Mouse (Mus musculus) hindbrain, embryonic 15.5 days (tissue): ENCODE data around the gene Ube2c. TPM values are rescaled to one million over a fixed set of nuclear protein-coding genes. Genes with fewer than 3 reads are reported as not detected.

ENCODE experiments used
- ATAC-seq: fragments of 200-750 bp; cut with Nextera tagmentation; 2 replicates; pipeline ENCODE4 v1.8.0; 2017; ENCODE audit warnings: low read depth, moderate number of reproducible peaks, moderate TSS enrichment; ENCODE audit not compliant: low FRiP score
- H3K27ac ChIP-seq: fragments of 300-500 bp; sonication (generic); replicated peaks from 2 replicates; pipeline ENCODE4 v1.5.1; 2015; ENCODE audit warnings: mild to moderate bottlenecking, inconsistent platforms
- H3K27me3 ChIP-seq: fragments of 300-500 bp; sonication (generic); 2 replicates; pipeline ENCODE4 v1.6.1; 2015; ENCODE audit warnings: control low read depth, inconsistent platforms
- H3K36me3 ChIP-seq: fragments of 300-500 bp; sonication (generic); 2 replicates; pipeline ENCODE4 v1.6.1; 2015; ENCODE audit warnings: control low read depth, inconsistent platforms
- H3K4me1 ChIP-seq: fragments of 300-500 bp; sonication (generic); replicated peaks from 2 replicates; pipeline ENCODE4 v1.6.1; 2015; ENCODE audit warnings: control low read depth, inconsistent platforms
- H3K4me2 ChIP-seq: fragments of 300-500 bp; sonication (generic); 2 replicates; pipeline ENCODE4 v1.6.1; 2015; ENCODE audit warnings: moderate library complexity, mild to moderate bottlenecking, inconsistent platforms
- H3K4me3 ChIP-seq: fragments of 300-500 bp; sonication (generic); 2 replicates; pipeline ENCODE4 v1.5.1; 2015; ENCODE audit warnings: mild to moderate bottlenecking, inconsistent platforms
- H3K9ac ChIP-seq: fragments of 300-500 bp; sonication (generic); 2 replicates; pipeline ENCODE4 v1.6.1; 2015; ENCODE audit warnings: inconsistent platforms
- H3K9me3 ChIP-seq: fragments of 300-500 bp; sonication (generic); 2 replicates; pipeline ENCODE4 v1.6.1; 2016; ENCODE audit warnings: control low read depth, inconsistent platforms
- WGBS: fragments of 180-500 bp; shearing (Covaris S2); methylation state at CpG from one replicate; pipeline ENCODE4 v1.1.7; 2015; 5-methylcytosine and 5-hydroxymethylcytosine counted together
- polyA plus RNA-seq: library from polyadenylated mRNA; unstranded; fragments of >200 nt; fragmentation: Nextera tagmentation; extraction: Ambion mirVana; gene quantifications from 2 replicates; pipeline ENCODE4 v1.2.1, GENCODE M21; 2015

The Ube2c gene
- polyA plus RNA-seq, 1 experiment from 2014 or later = 78.0 TPM

DNA sequence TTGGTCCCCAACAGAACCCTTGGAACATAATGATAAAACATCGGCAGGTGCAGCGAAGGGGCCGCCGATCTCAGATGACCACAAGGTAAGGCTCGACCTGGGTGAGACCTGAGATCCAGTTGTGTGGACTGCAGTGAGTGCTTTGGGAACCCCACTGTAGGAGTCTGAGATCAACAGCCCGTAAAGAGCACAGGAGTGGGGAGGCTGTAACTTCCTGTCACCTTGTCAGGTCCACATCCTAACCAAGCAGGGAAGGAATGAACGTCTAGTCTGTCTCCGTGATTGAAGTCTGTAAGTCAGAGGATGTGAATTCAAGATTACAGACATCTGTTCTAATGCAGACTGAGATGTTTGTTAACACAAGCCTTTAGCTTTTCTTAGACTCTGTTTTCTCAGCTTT is 23.0 kb upstream of the Ube2c start:
- no peak for ATAC-seq
- peak overlapping the region; percentile 88 for H3K4me2 ChIP-seq
- H3K27me3 ChIP-seq = no peaks in the 10 kb centered on the region
- WGBS = 62% methylated on average over 8 of the region's 8 CpGs
- peaks cover 26% of the 10 kb centered on the region for H3K4me1 ChIP-seq
- H3K9ac ChIP-seq = peak overlapping the region; percentile 97
- no peak overlapping the region for H3K27ac ChIP-seq
- peaks cover 19% of the 10 kb centered on the region for H3K36me3 ChIP-seq
- H3K4me3 ChIP-seq = peak overlapping the region; percentile 99
- H3K9me3 ChIP-seq = no peaks in the 10 kb centered on the region

DNA sequence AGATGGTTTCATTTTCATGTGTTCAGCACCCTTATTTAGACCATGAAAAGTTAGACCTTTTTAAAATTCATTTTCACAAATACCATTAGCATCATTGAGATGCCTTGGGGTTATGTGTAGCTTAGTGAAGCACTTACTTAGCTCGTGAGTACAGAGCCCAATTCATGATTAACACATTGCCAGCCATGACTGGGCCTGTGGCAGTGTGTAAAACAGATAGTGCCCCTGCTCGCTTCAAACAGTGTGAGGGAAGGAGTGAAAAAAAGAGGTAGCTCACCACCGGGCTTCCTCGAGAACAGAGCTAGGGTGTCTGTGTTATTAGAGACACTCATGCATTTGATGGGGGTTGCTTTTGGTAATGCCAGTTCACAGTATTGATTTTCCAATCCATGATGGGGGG is 21.5 kb upstream of the Ube2c start:
- Histone ChIP-seq H3K4me1 (peaks cover 26% of the 10 kb centered on the region), H3K36me3 (peaks cover 27% of the 10 kb centered on the region), H3K4me2 (no peak overlapping the region), H3K27ac (no peak overlapping the region), H3K9me3 (no peaks in the 10 kb centered on the region), H3K4me3 (no peak overlapping the region), H3K9ac (no peak overlapping the region), H3K27me3 (no peaks in the 10 kb centered on the region)
- 90% methylated on average over 4 of the region's 4 CpGs for WGBS
- ATAC-seq = no peak

DNA sequence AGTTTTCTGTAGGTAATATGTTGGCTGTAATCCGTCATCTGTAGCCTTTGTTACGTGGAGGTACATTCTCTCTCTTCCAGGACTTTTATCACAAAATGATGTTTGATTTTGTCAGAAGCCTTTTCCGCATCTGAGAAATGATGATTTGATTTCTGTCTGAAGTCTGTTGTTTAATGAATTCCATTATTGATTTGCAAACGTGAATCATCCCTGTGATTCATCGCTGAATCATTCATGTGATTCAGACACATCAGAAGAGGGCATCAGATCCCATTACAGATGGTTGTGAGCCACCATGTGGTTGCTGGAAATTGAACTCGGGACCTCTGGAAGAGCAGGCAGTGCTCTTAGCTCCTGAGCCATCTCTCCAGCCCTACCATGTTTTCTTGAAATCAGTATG is 20.7 kb upstream of the Ube2c start:
- no peak overlapping the region for H3K4me2 ChIP-seq
- H3K9me3 ChIP-seq = no peaks in the 10 kb centered on the region
- no peak overlapping the region for H3K27ac ChIP-seq
- H3K4me1 ChIP-seq = peaks cover 26% of the 10 kb centered on the region
- H3K36me3 ChIP-seq = peaks cover 33% of the 10 kb centered on the region
- no peak overlapping the region for H3K9ac ChIP-seq
- H3K4me3 ChIP-seq = no peak overlapping the region
- H3K27me3 ChIP-seq = no peaks in the 10 kb centered on the region
- ATAC-seq = no peak
- WGBS = 93% methylated on average over 6 of the region's 6 CpGs

DNA sequence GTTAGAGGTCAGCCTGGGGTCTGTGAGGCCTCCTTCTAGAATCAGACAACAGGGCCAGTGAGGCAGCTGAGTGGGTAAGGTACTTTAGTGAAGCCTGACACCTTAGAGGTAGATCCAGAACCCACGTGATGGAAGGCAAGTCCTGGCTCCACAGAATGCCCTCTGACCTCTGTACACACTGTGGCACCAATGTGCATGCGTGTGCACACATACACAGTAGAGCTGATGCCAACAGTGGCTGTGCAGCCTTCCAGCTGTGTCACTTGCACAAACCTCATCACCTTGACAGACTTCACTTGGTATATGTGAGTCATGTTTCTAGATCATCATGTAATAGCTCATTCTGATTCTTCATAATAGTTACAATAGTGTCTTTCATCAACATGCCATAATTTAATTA is 17.2 kb upstream of the Ube2c start:
- no peak for ATAC-seq

DNA sequence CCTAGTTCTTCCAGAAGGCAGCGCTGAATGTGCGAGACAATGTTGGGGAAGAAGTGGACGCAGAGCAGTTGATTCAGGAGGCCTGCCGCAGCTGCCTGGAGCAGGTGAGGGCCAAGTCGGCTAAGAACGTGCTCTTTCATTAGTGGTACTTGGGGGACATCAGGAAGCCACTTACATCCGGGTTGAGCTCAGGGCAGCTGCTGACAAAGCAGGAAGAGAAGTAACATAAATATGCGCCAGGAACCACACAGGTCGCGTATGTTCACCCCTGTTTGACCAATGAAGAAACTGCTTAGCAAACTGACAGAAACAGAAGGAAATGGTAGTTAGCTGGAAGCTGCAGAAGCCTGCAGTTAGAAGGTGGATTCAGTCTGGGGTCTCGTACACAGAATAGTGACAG is 15.6 kb upstream of the Ube2c start:
- 86% methylated on average over 11 of the region's 11 CpGs for WGBS
- no peaks in the 10 kb centered on the region for H3K27me3 ChIP-seq
- no peaks in the 10 kb centered on the region; the same call in 1 of the 2 replicates for H3K4me1 ChIP-seq
- no peak overlapping the region for H3K4me3 ChIP-seq
- H3K9me3 ChIP-seq = no peaks in the 10 kb centered on the region
- H3K9ac ChIP-seq = no peak overlapping the region
- H3K27ac ChIP-seq = no peak overlapping the region
- no peak for ATAC-seq
- no peak overlapping the region for H3K4me2 ChIP-seq
- H3K36me3 ChIP-seq = peaks cover 69% of the 10 kb centered on the region

More for the DNA sequence above, 17.2 kb upstream of the Ube2c start:
- peaks cover 6% of the 10 kb centered on the region for H3K4me1 ChIP-seq
- peaks cover 62% of the 10 kb centered on the region for H3K36me3 ChIP-seq
- H3K27me3 ChIP-seq = no peaks in the 10 kb centered on the region
- H3K4me2 ChIP-seq = no peak overlapping the region
- H3K9ac ChIP-seq = no peak overlapping the region
- no peak overlapping the region for H3K4me3 ChIP-seq
- no peaks in the 10 kb centered on the region for H3K9me3 ChIP-seq
- no peak overlapping the region for H3K27ac ChIP-seq
- WGBS = 93% methylated on average over 2 of the region's 2 CpGs

DNA sequence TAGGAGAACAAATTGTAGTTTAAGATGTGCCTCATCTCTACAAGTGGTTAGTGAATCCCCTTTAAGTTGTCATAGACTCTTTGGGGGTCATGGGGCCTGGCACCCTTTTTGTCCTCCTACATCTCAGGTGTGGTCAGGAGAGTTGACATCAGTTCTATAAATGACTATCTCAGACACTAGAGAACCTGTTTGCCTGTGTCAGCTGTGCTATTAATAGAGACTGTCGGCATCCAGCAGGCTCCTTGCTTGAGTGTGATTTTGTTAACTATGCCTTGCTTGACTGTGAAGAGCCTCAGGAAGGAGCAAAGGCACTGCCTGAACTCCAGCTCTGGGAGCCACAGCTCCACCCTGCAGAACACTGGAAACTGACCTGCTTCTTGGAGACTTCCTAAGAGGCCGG is 14.9 kb upstream of the Ube2c start:
- H3K27me3 ChIP-seq = no peaks in the 10 kb centered on the region
- ATAC-seq = no peak
- no peaks in the 10 kb centered on the region for H3K9me3 ChIP-seq
- no peak overlapping the region for H3K9ac ChIP-seq
- H3K4me1 ChIP-seq = no peaks in the 10 kb centered on the region
- H3K4me3 ChIP-seq = no peak overlapping the region
- 84% methylated on average over 2 of the region's 2 CpGs for WGBS
- H3K27ac ChIP-seq = no peak overlapping the region
- H3K4me2 ChIP-seq = no peak overlapping the region
- H3K36me3 ChIP-seq = peaks cover 76% of the 10 kb centered on the region

DNA sequence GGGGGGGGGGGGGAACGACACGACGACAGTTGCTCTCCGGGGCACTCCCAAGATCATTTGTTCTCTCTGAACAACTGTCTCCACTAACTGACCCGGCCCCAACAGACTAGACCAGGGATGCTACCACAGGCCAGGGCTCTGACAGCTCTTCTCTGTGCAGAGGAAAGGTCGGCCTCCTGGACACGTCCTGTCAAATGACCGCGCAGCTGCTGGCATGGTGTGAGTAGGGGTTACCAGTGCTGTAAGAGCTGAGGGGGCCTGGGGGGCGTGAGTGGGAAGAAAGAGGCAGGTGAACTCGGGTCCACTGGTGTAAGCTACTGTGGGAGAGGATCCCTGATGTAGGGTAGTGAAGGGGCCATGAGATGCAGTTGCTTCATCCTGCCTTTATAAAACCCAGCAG is 11.9 kb upstream of the Ube2c start:
- Histone ChIP-seq H3K36me3 (peaks cover 91% of the 10 kb centered on the region), H3K27me3 (no peaks in the 10 kb centered on the region), H3K4me1 (no peaks in the 10 kb centered on the region), H3K9me3 (no peaks in the 10 kb centered on the region), H3K4me2 (no peak overlapping the region), H3K4me3 (no peak overlapping the region), H3K9ac (no peak overlapping the region), H3K27ac (no peak overlapping the region)
- WGBS = 93% methylated on average over 11 of the region's 11 CpGs
- no peak for ATAC-seq

DNA sequence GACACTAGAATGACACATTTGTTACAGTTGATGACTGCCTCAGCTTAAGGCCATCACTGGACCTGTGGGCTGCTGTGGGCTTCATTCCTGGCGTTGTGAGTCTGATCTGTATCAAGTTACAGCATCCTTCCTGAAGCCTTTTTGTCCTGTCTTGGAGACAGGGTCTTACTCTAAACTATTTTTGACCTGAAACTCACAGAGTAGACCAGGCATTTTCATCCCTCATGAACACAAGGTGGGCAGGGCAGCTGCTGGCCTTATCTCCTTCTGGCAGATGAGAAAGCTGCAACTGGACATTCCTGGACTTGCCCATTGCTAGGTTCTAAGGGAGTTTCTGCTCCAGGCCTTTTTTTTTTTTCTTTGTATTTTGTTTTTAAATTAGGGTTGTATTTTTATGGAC is 11.0 kb upstream of the Ube2c start:
- 80% methylated on average over 1 of the region's 1 CpGs for WGBS
- Histone ChIP-seq H3K9ac (no peak overlapping the region), H3K4me3 (no peak overlapping the region), H3K27me3 (no peaks in the 10 kb centered on the region), H3K4me2 (no peak overlapping the region), H3K36me3 (peaks cover 92% of the 10 kb centered on the region), H3K4me1 (no peaks in the 10 kb centered on the region), H3K9me3 (no peaks in the 10 kb centered on the region), H3K27ac (no peak overlapping the region)
- ATAC-seq = no peak

DNA sequence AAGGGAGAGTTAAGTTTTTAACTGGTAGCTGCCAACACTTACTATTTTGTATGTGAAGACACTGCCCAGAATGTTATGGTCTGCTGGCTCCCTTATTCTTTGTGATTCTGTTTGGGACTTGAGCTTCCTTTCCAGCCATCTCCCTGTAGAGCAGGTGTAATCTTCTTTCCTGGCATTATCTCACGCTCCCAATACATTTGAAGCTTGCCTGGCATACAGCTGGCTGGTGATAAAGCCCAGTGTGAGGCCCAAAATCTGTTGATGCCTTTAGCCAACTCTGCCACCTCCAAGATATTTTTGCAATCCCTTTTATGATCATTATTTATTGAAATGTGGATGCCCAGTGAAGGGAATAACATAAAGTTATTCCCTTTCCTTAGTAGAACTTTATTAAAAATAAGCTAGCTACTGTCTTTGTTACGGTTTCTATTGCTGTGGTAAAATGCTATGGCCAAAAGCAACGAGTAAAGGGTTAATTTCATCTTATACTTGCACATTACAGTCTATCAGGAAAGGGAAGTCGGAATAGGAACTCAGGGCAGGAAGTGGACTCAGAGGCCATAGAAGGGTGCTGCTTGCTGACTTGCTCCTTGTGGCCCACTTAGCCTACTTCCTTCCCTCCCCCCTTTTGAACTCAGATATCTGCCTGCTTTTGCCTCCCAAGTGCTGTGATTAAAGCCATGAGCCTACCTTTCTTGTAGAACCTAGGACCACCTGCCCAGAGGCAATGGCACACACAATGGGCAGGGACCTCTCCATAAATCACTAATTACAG is 9.5 kb upstream of the Ube2c start:
- Histone ChIP-seq H3K4me2 (no peak overlapping the region), H3K4me1 (no peaks in the 10 kb centered on the region), H3K27me3 (no peaks in the 10 kb centered on the region), H3K9me3 (no peaks in the 10 kb centered on the region), H3K27ac (no peak overlapping the region), H3K9ac (no peak overlapping the region), H3K36me3 (peaks cover 81% of the 10 kb centered on the region), H3K4me3 (no peak overlapping the region)
- no peak for ATAC-seq
- 91% methylated on average over 4 of the region's 4 CpGs for WGBS

DNA sequence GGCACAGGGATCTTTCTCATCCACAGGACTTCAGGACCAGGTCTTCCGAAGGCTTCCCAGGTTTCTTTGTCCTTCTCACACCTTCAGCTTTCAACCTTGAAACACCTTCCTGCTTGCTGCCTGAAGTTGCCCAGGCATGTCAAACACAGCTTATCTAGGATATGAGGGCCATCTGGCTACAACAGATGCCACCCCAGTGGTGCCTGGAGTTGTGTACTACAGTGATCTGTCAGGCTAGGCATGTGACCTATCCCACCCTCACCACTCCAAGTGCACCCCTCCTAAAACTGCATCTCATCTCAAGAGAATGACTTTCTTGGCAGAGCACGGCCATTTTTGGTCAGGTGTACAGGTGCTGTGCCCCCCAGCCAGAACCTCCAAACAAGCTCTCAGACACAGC is 8.2 kb upstream of the Ube2c start:
- 90% methylated on average over 2 of the region's 2 CpGs for WGBS
- no peaks in the 10 kb centered on the region for H3K9me3 ChIP-seq
- no peaks in the 10 kb centered on the region for H3K27me3 ChIP-seq
- H3K4me2 ChIP-seq = no peak overlapping the region
- ATAC-seq = no peak
- peaks cover 83% of the 10 kb centered on the region for H3K36me3 ChIP-seq
- H3K4me1 ChIP-seq = no peaks in the 10 kb centered on the region
- no peak overlapping the region for H3K4me3 ChIP-seq
- no peak overlapping the region for H3K9ac ChIP-seq
- H3K27ac ChIP-seq = no peak overlapping the region

DNA sequence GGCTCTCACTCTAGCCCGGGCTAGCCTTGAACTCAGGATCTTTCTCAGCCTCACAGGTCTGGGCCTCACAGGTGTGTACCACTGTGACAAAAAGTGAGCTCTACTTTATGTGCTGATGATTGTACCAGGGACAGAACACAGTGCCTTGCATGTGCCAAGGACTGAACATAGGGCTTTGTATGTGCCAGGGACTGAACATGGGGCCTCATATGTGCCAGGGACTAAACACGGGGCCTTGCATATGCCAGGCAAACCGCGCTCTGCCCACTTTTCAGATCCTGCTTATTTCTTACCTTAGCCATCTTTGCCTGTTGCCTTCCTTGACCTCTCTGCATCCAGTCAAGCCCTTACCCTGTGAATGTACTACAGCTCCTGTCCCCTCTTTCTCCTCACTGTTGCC is 7.7 kb upstream of the Ube2c start:
- whole genome bisulfite sequencing = 95% methylated on average over 4 of the region's 4 CpGs
- ATAC-seq = no peak

DNA sequence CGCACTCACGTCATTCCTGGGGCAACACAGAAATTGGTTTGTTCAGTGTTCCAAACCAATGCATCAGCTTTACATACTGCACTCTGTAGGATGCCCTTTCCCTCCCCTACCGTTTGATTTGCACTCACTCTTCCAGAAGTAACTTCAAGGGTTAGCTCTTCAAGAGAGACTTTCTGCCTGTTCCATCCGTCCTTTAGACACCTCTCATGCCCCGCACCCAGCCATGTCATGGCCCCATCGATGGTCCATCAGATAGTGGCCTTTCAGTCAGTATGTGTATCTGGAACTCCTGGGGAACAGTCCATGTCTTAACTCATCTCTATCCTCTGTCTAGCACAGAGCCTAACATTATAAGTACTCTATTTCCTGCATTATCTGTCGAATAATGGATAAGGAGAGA is 7.1 kb upstream of the Ube2c start:
- H3K9ac ChIP-seq = no peak overlapping the region
- H3K4me1 ChIP-seq = no peaks in the 10 kb centered on the region
- H3K9me3 ChIP-seq = no peaks in the 10 kb centered on the region
- H3K27ac ChIP-seq = no peak overlapping the region
- H3K27me3 ChIP-seq = no peaks in the 10 kb centered on the region
- H3K4me2 ChIP-seq = no peak overlapping the region
- no peak for ATAC-seq
- 90% methylated on average over 7 of the region's 7 CpGs for WGBS
- peaks cover 81% of the 10 kb centered on the region for H3K36me3 ChIP-seq
- no peak overlapping the region for H3K4me3 ChIP-seq

More for the DNA sequence above, 7.7 kb upstream of the Ube2c start:
- Histone ChIP-seq H3K36me3 (peaks cover 81% of the 10 kb centered on the region), H3K4me3 (no peak overlapping the region), H3K4me1 (no peaks in the 10 kb centered on the region), H3K27me3 (no peaks in the 10 kb centered on the region), H3K4me2 (no peak overlapping the region), H3K9ac (no peak overlapping the region), H3K9me3 (no peaks in the 10 kb centered on the region), H3K27ac (no peak overlapping the region)

DNA sequence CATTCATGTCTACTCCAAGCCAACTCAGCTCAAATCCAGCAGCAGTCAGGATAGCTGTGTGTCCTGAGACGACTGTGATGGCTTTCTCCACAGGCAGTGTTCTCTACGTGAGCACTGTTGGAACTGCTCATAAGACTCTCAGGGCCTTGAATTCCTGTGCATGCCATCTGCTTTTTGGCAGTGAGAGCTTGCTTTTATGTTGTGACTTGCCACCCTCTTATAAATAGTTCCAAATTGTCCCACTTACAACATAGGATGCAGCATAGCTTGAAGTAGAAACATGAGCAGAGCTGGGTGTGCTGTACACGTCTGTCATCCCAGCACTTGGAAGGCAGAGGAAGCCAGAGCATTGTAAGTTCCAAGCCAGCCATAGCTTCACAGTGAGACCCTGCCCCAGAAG is 3.9 kb upstream of the Ube2c start:
- H3K4me2 ChIP-seq = no peak overlapping the region
- H3K36me3 ChIP-seq = peaks cover 54% of the 10 kb centered on the region
- H3K9me3 ChIP-seq = no peaks in the 10 kb centered on the region
- H3K27me3 ChIP-seq = no peaks in the 10 kb centered on the region
- no peak overlapping the region for H3K4me3 ChIP-seq
- 75% methylated on average over 3 of the region's 3 CpGs for WGBS
- no peak for ATAC-seq
- H3K9ac ChIP-seq = no peak overlapping the region
- H3K27ac ChIP-seq = no peak overlapping the region
- peaks cover 10% of the 10 kb centered on the region for H3K4me1 ChIP-seq
